Mouse (Mus musculus): ENCODE results near the gene Cnn3. TPM values are rescaled to one million over a fixed set of nuclear protein-coding genes. Genes with fewer than 3 reads are reported as not detected.

The Cnn3 gene
- polyA plus RNA-seq, 1 experiment from 2014 or later: 135 TPM

GRCm38 (mm10) chr3:121464733-121465305 is 38.5 kb downstream of the Cnn3 start:
- Histone ChIP-seq H3K9ac (ENCODE audit: low read depth, low read length) (no peak overlapping the region), H3K4me2 (replicated peaks; ENCODE audit: low read depth) (no peak overlapping the region), H3K27ac (ENCODE audit: low read depth, low read length) (no peak overlapping the region), H3K9me3 (ENCODE audit: control insufficient read depth) (no peaks in the 10 kb centered on the region), H3K36me3 (ENCODE audit: control insufficient read depth, insufficient read depth) (no peaks in the 10 kb centered on the region), H3K4me3 (ENCODE audit: low read depth, low read length) (no peak overlapping the region), H3K4me1 (replicated peaks; ENCODE audit: control insufficient read depth, insufficient read depth, low read length) (no peaks in the 10 kb centered on the region), H3K27me3 (replicated peaks; ENCODE audit: control insufficient read depth, insufficient read depth, low read length) (no peaks in the 10 kb centered on the region)
- WGBS: 81% methylated on average over 7 of the region's 7 CpGs
- no peak for ATAC-seq
- no peak for TF ChIP-seq CTCF (IDR thresholded peaks at IDR 0.05; ENCODE audit: low read depth)

GRCm38 (mm10) chr3:121465795-121466194 is 39.5 kb downstream of the Cnn3 start:
- TF ChIP-seq CTCF (IDR thresholded peaks at IDR 0.05; ENCODE audit: low read depth): no peak
- Histone ChIP-seq H3K4me3 (ENCODE audit: low read depth, low read length) (no peak overlapping the region), H3K9me3 (ENCODE audit: control insufficient read depth) (no peaks in the 10 kb centered on the region), H3K27ac (ENCODE audit: low read depth, low read length) (no peak overlapping the region), H3K4me2 (replicated peaks; ENCODE audit: low read depth) (no peak overlapping the region), H3K9ac (ENCODE audit: low read depth, low read length) (no peak overlapping the region), H3K4me1 (replicated peaks; ENCODE audit: control insufficient read depth, insufficient read depth, low read length) (no peaks in the 10 kb centered on the region), H3K27me3 (replicated peaks; ENCODE audit: control insufficient read depth, insufficient read depth, low read length) (no peaks in the 10 kb centered on the region), H3K36me3 (ENCODE audit: control insufficient read depth, insufficient read depth) (no peaks in the 10 kb centered on the region)
- 85% methylated on average over 10 of the region's 10 CpGs for WGBS
- no peak for ATAC-seq

- 80% methylated on average over 10 of the region's 10 CpGs for WGBS
- TF ChIP-seq CTCF (IDR thresholded peaks at IDR 0.05; ENCODE audit: low read depth): no peak
- no peak for ATAC-seq
- H3K27me3 ChIP-seq (replicated peaks; ENCODE audit: control insufficient read depth, insufficient read depth, low read length): no peaks in the 10 kb centered on the region
- H3K27ac ChIP-seq (ENCODE audit: low read depth, low read length): no peak overlapping the region
- H3K9me3 ChIP-seq (ENCODE audit: control insufficient read depth): no peaks in the 10 kb centered on the region
- no peak overlapping the region for H3K9ac ChIP-seq (ENCODE audit: low read depth, low read length)
- H3K4me1 ChIP-seq (replicated peaks; ENCODE audit: control insufficient read depth, insufficient read depth, low read length): no peaks in the 10 kb centered on the region
- H3K4me3 ChIP-seq (ENCODE audit: low read depth, low read length): no peak overlapping the region
- H3K4me2 ChIP-seq (replicated peaks; ENCODE audit: low read depth): no peak overlapping the region
- H3K36me3 ChIP-seq (ENCODE audit: control insufficient read depth, insufficient read depth): no peaks in the 10 kb centered on the region
Observed at GRCm38 (mm10) chr3:121467094-121467552, 40.8 kb downstream of the Cnn3 start.

- TF ChIP-seq CTCF (IDR thresholded peaks at IDR 0.05; ENCODE audit: low read depth): no peak
Observed at GRCm38 (mm10) chr3:121468136-121468535, 41.8 kb downstream of the Cnn3 start.

GRCm38 (mm10) chr3:121469185-121469975 is 43.1 kb downstream of the Cnn3 start:
- TF ChIP-seq CTCF (IDR thresholded peaks at IDR 0.05; ENCODE audit: low read depth): no peak
- no peak for ATAC-seq
- 0 out of 2 replicates have a peak overlapping the region, but pooled peaks have one; percentile 31 for H3K27ac ChIP-seq (ENCODE audit: low read depth, low read length)
- H3K4me2 ChIP-seq (replicated peaks; ENCODE audit: low read depth): 0 out of 2 replicates have a peak overlapping the region, but pooled peaks have one; percentile 4
- no peaks in the 10 kb centered on the region for H3K4me1 ChIP-seq (replicated peaks; ENCODE audit: control insufficient read depth, insufficient read depth, low read length)
- no peaks in the 10 kb centered on the region for H3K9me3 ChIP-seq (ENCODE audit: control insufficient read depth)
- WGBS: 9% methylated on average over 12 of the region's 13 CpGs
- no peak overlapping the region for H3K9ac ChIP-seq (ENCODE audit: low read depth, low read length)
- no peak overlapping the region for H3K4me3 ChIP-seq (ENCODE audit: low read depth, low read length)
- H3K36me3 ChIP-seq (ENCODE audit: control insufficient read depth, insufficient read depth): no peaks in the 10 kb centered on the region
- no peaks in the 10 kb centered on the region for H3K27me3 ChIP-seq (replicated peaks; ENCODE audit: control insufficient read depth, insufficient read depth, low read length)

More at GRCm38 (mm10) chr3:121468136-121468535, 41.8 kb downstream of the Cnn3 start:
- Histone ChIP-seq H3K4me2 (replicated peaks; ENCODE audit: low read depth) (no peak overlapping the region), H3K9me3 (ENCODE audit: control insufficient read depth) (no peaks in the 10 kb centered on the region), H3K27me3 (replicated peaks; ENCODE audit: control insufficient read depth, insufficient read depth, low read length) (no peaks in the 10 kb centered on the region), H3K9ac (ENCODE audit: low read depth, low read length) (no peak overlapping the region), H3K27ac (ENCODE audit: low read depth, low read length) (no peak overlapping the region), H3K4me3 (ENCODE audit: low read depth, low read length) (no peak overlapping the region), H3K36me3 (ENCODE audit: control insufficient read depth, insufficient read depth) (no peaks in the 10 kb centered on the region), H3K4me1 (replicated peaks; ENCODE audit: control insufficient read depth, insufficient read depth, low read length) (no peaks in the 10 kb centered on the region)
- ATAC-seq: no peak
- WGBS: 34% methylated on average over 2 of the region's 2 CpGs

GRCm38 (mm10) chr3:121471703-121472102 is 45.4 kb downstream of the Cnn3 start:
- no peak for TF ChIP-seq CTCF (IDR thresholded peaks at IDR 0.05; ENCODE audit: low read depth)
- Histone ChIP-seq H3K4me3 (ENCODE audit: low read depth, low read length) (no peak overlapping the region), H3K27me3 (replicated peaks; ENCODE audit: control insufficient read depth, insufficient read depth, low read length) (no peaks in the 10 kb centered on the region), H3K4me1 (replicated peaks; ENCODE audit: control insufficient read depth, insufficient read depth, low read length) (no peaks in the 10 kb centered on the region), H3K4me2 (replicated peaks; ENCODE audit: low read depth) (no peak overlapping the region), H3K36me3 (ENCODE audit: control insufficient read depth, insufficient read depth) (no peaks in the 10 kb centered on the region), H3K9ac (ENCODE audit: low read depth, low read length) (no peak overlapping the region), H3K9me3 (ENCODE audit: control insufficient read depth) (no peaks in the 10 kb centered on the region), H3K27ac (ENCODE audit: low read depth, low read length) (no peak overlapping the region)
- ATAC-seq: no peak
- 81% methylated on average over 11 of the region's 11 CpGs for WGBS

Measured in intestine, postnatal 0 days (tissue).